Mouse (Mus musculus): ENCODE results near the gene Gm49673.
"Not testable (repeated sequence)": the region's sequence is repeated elsewhere in the genome, so short reads cannot be mapped to it uniquely, and the experiment has no call there.

The Gm49673 gene

DNA sequence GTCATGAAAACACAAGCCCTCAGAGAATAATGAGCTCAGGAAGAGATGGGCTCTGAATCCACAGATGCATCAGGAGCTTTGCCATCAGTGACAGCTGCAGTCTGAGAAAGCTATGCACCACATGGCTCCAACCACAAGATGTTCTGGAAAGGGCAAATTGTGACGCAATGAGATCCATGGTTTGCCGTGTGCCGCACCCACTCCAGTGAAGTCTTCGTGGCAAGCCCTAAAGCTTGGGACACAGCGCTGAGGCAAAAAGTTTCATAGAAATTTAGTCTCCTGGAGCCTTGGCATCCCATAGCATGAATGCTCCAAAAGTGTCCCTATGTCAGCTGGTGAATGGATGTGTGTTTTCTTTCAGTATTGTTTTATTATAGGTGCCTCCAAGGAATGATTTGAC is 9.5 kb downstream of the Gm49673 start:
- peak in 1 of 2 experiments; percentile 20 for DNase-seq (ENCODE audit: inconsistent age in 2 of 2, low spot score in 1 of 2)

DNA sequence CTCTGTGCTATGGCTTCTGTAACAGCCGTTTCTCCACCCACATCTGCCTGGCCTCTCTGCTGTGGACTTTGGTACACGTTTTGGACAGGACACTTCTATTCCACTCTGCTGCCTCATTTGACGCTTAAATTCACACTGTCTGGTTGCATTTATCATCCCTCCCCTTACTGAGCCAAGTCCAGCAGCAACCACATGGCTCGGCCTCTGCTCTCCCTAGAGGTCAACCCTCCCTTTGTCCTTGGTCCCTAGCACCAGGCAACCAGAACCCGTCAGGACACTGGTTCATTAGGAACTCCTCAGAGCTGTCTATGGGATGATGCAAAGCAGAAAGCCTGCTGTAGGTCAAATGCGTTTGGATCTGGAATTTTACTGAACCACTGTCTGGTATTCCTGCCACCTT is 16.7 kb downstream of the Gm49673 start:
- not testable (repeated sequence) for DNase-seq (ENCODE audit: inconsistent age in 2 of 2, low spot score in 1 of 2)

DNA sequence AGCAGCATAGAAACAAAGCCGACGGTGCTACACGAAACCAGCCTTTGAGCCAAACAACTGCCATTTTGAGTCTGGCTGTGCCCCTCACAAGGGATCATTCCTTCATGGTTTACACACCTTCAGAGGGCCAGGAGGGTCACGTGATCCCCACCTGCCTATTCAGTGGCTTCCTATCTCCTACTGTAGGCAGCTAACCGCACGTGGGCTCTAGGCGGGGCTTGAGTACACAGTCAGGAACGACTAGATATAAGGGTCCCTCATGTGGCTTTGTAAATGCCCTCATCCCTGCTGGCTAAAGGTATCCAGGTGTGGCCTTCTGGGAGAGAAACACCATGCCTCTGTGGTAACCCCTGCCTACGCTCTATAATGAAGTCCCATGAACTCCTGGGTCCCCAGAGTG is 18.0 kb downstream of the Gm49673 start:
- peak in 1 of 2 experiments; percentile 29 for DNase-seq (ENCODE audit: inconsistent age in 2 of 2, low spot score in 1 of 2)

DNA sequence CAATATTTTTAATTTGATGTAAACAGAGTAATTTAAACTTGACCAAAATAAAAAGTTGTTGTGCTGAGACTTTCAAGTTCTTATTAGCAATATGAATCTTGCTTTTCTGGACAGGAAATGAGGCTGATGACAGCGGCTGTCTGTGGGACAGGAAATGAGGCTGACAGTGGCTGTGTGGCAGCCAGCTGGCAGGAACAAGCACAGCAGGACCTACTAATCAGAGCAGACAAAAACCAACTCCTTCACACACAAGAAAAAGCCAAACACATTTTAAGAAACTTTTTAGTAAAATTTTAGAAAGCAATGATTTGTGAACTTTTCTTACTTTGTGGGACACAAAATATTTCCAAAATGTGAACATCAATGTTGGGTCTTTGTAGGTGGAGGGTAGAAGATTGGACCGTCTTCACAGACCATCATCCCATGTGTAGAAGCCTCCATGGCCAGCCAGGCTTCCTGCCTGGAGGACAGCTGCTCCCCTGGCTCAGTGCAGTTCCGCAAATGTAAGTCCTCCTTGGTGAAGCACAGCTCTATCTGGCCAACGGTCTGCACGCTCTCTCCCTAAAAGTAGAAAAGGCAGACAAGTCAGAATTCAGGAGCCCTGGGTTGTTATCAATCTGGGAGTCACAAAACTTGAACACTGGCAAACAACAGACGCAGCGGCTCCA is 19.1 kb downstream of the Gm49673 start:
- DNase-seq (ENCODE audit: inconsistent age in 2 of 2, low spot score in 1 of 2): peak in 1 of 2 experiments; percentile 15

DNA sequence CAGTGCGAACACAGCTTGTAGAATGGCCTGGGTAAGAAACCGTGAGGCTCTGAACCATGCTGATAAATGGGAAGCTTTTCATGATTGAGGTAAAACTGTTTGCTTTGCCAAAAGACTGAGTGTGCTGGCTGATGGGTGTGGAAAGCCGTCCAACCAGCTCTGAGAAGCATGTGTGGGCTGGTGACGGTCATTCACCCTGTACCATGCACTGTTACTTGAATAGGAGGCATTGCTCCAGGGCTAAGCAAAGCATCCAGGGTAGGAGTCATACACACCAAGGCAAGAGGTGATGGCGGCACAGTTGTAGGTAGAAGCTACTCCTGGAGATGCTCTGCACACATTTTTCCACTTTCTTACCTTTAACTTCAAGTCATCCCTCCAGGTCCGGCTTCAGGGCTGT is 23.0 kb downstream of the Gm49673 start:
- not testable (repeated sequence) for DNase-seq (ENCODE audit: inconsistent age in 2 of 2, low spot score in 1 of 2)

DNA sequence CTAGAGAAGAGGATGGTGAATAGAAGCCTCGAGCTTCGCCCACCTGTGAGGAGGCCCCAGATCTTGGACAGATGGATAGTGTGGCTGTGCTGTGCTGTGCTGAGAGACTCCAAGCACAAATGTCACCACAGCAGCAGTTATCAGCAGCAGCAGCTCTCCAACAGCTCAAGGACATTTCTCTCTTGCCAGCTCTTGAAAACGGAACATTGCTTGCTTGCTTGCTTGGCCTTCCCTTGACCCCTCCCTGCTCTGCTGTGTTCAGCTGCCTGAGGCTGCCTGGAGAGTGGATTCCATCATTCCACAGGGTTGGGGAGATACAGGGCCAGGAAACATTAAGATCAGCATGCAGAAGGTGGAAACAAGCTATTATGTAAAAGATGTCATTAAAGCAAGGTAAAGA is 24.6 kb downstream of the Gm49673 start:
- not testable (repeated sequence) for DNase-seq (ENCODE audit: inconsistent age in 2 of 2, low spot score in 1 of 2)

DNA sequence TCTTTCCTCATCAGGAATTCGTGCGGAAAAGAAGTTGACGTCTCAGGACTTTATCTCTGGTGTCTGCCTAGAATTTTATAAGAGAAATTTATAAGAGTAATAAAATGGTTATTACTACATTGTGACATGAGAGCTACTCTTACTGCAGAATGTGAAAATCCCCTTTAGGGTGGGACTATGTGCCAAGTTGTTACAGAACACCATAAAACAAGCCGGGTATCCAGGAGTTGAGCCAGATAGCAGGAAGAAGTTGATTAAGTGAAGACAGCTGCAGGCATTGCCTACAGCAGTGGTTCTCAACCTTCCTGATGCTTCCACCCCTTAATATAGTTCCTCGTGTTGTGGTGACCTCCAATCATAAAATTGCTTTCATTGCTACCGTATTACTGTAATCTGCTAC is 30.7 kb downstream of the Gm49673 start:
- not testable (repeated sequence) for DNase-seq (ENCODE audit: inconsistent age in 2 of 2, low spot score in 1 of 2)

DNA sequence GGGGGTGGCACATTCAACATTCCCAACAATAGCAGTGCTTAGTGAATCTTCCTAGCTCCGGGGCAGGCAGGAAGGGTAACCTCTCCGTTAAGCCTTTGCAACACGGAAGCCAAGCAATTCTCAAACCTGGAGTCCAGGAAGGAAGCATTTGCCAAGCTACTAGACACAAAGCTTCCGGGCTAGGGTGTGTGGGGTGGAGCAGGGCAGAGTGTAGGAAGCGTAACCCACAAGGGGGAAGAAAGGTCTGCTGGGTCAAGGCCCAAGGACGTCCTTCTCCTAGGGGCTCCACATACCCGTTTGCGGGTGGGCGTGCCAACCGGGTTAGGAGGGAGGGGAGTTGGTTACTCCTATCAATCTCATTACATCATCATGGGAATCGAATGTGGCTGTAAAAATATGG is 31.2 kb downstream of the Gm49673 start:
- peak in 1 of 2 experiments; percentile 68 for DNase-seq (ENCODE audit: inconsistent age in 2 of 2, low spot score in 1 of 2)

DNA sequence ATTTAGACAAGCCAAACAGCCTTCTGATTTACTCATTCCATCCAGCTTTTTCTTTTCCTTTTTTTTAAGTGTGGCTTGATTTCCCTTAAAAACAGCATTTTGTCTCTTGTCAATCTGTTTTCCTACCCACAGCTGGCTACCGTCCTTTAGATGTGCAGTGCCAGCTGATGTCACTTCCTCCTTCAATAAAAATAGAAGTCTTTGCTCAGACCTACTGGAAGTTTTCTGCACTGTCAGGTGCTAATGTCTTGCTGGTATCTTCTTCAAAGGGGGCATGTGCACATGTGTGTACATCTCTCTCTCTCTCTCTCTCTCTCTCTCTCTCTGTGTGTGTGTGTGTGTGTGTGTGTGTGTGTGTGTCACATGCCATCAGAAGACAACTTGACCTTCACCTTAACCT is 35.4 kb downstream of the Gm49673 start:
- not testable (repeated sequence) for DNase-seq (ENCODE audit: inconsistent age in 2 of 2, low spot score in 1 of 2)

DNA sequence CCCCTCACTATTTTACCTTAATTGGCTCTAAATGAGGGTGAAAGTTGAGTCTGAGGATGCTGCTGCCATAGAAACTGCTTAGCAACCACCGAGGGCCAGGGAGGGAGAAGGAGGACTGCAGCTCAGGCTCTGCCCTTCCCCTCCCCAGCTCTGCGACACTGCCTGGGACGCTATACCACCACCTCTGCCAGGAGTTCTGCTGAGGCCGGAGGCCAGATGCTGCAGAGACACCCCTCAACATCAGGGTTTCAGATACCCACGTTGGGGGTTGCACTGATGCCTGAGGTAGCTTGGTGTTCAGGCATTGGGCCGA is 46.3 kb downstream of the Gm49673 start:
- DNase-seq (ENCODE audit: inconsistent age in 2 of 2, low spot score in 1 of 2): not testable (repeated sequence)

DNA sequence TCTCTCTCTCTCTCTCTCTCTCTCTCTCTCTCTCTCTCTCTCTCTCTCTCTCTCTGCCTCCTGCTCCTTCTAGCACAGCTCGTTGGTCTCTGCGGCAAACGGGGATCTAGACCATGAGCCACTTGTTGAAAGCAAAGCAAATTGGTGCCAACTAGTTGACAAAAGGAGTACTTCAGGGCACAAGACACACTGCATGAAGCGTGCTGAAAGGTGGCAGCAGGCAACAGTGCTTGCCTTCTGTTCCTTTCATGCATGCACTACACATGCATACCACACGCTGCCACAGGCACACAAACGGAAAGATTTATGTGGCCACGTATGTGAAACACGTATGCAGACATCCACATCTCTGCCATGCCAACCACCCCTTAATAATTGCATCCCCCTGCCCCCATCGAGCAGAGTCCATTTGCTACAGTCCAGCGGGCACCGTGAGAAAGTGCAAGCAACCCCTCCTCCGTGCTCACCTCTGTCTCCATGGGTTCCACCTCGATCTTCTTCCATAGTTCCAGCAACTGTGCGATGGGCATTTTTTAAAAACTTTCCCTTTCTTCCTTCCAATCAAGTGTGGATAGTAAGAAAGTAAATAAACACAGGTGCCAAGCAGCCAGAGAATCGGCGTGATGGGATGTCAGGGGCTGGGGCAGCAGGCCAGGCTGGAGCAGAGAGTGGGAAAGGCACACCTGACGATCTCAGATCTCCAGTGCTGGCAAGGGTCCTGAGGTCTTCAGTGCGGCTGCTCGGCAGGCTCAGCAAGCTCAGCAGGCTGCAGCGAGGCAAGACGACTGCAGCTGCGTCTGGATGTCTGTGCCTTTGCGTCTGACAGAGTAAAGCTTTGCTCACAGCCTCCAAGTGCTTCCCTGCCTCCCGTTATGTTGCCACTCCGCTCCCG is 46.9 kb downstream of the Gm49673 start:
- not testable (repeated sequence) for DNase-seq (ENCODE audit: inconsistent age in 2 of 2, low spot score in 1 of 2)

DNA sequence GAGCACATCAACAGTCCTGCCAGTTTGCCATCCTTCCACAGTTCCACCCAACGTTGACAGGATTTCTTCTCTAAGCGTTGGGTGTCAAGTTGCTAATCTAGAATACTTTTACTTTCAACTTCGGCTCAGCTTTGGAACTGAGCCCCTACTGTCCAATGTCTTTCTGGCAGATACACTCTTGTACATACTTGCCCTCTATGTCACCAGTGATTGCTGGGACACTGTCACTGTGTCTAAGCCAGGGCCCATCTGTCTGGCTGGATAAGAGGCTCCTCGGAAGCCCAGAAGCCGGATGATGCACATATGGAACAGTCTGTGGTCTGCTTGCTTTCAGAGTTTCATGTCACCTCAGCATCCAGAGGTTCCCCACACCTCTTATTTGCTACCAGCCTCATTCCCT is 51.4 kb downstream of the Gm49673 start:
- DNase-seq (ENCODE audit: inconsistent age in 2 of 2, low spot score in 1 of 2): not testable (repeated sequence)

DNA sequence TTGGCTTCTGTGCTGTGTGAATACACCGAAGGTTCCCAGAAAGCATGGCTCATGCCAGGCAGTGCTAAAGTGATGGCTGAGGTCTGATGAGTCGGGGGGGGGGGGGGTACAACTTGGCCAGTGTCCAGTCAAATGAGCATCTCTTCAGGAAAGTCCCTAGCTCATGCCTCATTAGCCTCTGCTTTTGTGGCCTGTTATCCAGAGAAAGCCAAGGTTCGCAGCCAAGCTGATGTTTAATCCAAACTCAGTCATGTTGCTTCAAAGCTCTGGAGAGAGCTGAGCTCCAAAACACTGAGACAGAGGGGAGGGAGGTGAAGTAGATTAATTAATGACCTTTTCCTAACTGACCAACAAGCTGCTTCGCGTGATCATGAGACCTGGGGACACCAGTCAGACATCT is 51.9 kb downstream of the Gm49673 start:
- not testable (repeated sequence) for DNase-seq (ENCODE audit: inconsistent age in 2 of 2, low spot score in 1 of 2)

DNA sequence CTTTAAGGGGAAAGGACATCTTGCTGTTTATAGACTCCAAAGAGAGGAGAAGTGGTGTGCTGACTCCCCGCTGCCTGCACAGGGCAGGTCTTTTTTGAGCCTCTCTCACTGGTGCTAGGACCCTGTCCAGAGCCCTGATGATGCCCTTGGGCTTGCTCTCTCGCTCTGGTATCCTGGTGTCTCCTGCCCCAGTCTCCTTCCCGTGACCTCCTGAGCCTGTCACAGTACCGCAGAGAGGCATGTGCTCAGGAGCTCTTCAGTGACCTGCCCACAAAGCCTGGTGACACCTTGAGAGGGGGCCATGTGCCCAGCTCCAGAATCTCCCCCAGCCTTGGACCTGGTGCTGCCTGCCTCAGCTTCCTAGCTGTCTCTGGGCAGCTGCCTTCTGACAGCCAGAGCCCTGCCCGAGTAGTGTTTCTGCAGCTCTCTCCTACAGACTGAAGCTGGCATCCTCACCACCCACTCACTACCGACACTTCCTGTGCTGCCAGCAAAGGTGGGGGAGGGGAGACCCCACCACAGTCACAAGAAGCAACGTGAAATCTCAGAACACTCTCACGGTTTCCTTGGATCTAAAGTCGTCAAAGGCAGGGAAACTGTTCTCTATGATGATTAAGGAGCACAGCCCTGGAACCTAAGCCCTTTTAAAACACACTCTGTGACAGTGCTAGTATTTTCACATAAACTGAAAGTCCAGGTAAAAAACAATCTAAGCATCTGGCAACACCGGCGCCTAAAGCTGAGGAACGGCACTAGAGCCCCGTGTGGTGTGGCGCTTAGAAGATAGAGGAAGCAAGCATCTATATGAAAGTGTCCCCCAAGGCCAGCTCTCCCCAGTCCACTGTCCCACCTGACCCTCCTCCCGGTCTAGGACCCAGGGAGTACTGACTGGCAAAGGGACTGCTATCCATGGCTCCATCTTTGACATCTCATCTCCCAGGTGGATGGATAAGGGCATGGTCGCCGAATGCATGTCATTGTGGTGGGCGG is 54.8 kb downstream of the Gm49673 start:
- not testable (repeated sequence) for DNase-seq (ENCODE audit: inconsistent age in 2 of 2, low spot score in 1 of 2)

DNA sequence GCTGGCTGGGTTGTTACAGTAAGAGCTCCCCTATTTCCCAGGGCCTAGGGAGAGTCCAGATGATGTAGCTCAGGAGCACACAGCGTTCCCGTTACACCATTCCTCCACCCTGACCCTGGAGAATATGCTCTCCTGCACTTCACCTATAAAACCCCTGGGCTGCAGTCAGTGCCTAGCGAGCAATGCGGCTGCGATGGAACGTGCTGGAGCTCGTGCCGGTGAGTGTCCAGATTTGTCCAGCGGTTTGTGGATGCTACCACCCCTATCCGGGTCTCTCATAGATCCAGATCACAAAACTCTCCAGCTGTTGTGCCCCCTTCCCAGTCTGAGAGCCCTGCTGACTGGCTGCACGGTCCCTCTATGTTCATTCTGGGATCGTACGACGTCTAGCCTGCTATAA is 56.3 kb downstream of the Gm49673 start:
- not testable (repeated sequence) for DNase-seq (ENCODE audit: inconsistent age in 2 of 2, low spot score in 1 of 2)

DNA sequence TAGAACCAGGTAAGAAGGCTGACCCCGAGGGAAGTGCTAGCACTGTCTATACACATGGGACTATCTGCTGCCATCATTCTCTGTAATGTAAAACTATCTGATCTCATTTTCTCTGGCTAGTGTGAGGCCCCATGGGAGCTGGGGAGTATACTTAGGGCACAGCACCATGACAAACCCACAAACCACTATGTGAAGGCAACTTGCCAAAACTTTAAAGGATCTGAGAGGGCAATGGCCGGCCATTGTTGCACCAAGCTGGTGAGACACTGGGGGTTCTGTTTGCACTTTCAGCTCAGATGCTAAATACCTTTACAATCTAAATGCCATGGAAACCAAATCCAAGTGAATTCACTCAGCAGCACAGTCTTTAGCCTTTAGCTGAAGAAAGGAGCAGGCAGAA is 77.7 kb downstream of the Gm49673 start:
- DNase-seq (ENCODE audit: inconsistent age in 2 of 2, low spot score in 1 of 2): not testable (repeated sequence)

DNA sequence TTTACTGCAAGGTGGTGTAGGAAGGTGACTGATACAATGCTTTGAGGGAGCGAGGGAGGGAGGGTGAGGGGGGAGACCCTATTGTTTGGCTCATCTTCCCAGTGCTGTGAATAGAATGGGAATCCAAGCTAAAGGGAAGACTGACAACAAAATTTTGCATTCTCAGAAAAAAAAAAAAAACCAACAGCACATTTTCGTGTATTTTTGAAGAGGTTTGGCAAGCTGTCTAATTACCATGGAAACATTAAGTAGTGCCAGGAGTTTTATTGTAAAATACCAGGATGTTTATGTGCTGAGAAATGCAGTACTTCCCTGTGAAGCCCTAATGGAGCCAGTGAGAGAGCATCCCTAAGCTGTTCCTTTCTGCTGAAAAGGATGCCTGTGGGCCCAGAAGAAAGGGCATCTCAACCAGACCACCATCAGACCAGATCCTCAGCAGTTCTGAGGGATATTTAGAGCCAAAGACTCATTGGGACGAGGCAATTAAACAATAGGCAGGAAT is 90.9 kb downstream of the Gm49673 start:
- DNase-seq (ENCODE audit: inconsistent age in 2 of 2, low spot score in 1 of 2): not testable (repeated sequence)

DNA sequence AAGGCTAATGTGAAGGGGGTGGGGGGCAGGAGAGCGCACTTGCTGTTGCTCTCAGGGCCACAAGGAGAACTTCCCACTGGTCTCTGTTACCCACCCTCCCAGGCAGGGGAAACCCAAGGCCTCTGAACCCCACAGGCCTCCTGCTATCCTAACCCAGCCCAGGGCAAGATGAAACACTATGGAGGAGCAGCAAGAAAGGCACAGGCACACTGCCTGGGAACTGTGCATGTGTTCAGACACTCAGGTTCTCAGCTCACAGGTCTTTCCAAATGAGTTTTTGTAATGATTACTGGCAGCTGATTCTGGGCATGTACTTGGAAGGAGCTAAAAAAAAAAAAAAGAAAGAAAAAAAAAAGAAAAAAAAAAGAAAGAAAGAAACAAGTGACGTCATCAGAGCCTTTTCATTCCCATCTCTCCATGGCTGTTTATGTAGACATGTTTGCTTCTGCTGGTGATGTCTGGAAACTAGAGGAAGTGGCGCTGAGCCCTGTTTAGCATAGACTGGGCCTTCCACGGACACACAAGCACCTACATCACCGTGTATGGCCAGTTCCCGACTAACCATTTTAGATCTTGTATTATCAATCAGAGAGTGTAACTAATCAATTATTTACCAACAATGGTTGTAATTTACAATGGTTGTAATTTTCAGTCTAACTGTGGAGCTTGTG is 91.5 kb downstream of the Gm49673 start:
- not testable (repeated sequence) for DNase-seq (ENCODE audit: inconsistent age in 2 of 2, low spot score in 1 of 2)

DNA sequence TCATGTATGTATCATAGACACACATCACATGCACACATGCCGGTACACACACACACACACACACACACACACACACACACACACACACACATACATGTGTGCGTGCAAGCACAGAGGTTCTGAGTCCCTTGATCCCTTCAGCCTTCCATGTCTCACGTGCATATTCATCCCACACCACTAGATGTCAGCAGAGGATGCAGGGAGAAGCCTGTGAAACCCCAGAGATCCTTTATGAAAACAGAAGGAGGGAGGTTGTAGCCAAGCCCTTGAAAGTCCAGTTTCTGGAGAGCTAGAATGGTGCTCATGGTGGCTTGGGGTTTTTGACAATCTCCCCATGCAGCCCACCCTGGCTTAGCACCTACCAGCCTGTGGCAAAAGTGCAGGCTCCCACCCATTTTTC is 96.3 kb downstream of the Gm49673 start:
- DNase-seq (ENCODE audit: inconsistent age in 2 of 2, low spot score in 1 of 2): peak; percentile 78 to 94

DNA sequence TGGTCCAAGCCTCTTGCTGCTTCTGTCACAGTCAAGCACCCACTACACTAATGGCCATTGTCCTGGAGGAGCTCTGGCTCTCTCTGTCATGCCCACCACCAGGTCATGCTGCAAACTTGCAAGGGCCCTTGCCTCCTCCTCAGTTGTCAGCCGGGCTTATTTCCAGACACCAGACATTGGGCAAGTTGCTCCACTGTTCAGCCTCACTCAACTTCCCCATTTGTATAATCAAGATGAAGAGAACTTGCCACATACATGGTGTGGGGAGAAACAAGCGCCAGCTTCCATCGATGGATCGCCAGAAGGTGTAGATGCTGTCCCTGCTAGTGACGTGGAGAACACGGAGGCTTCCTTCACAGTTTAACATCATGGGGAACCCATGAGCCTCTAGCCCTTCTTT is 97.4 kb downstream of the Gm49673 start:
- DNase-seq (ENCODE audit: inconsistent age in 2 of 2, low spot score in 1 of 2): not testable (repeated sequence)

All from adrenal gland, adult (tissue).